Mouse (Mus musculus) kidney, embryonic 14.5 days (tissue): ENCODE results near the gene Cygb. TPM values are rescaled to one million over a fixed set of nuclear protein-coding genes. Genes with fewer than 3 reads are reported as not detected.
"Not testable (repeated sequence)": the region's sequence is repeated elsewhere in the genome, so short reads cannot be mapped to it uniquely, and the experiment has no call there.

ENCODE experiments used
- ATAC-seq: fragments of 200-750 bp; cut with Nextera tagmentation; 2 replicates; pipeline ENCODE4 v1.8.0; 2017; ENCODE audit warnings: moderate number of reproducible peaks, mild to moderate bottlenecking, moderate TSS enrichment, moderate library complexity; ENCODE audit not compliant: low FRiP score, low TSS enrichment
- H3K27ac ChIP-seq: fragments of 300-500 bp; sonication (generic); 2 replicates; pipeline ENCODE4 v1.5.1; 2014; ENCODE audit warnings: low read depth, mild to moderate bottlenecking, low read length, moderate library complexity, mixed read lengths
- H3K27me3 ChIP-seq: fragments of 300-500 bp; sonication (generic); 2 replicates; pipeline ENCODE4 v1.6.1; 2014; ENCODE audit warnings: mild to moderate bottlenecking, low read length; ENCODE audit not compliant: control insufficient read depth, insufficient read depth
- H3K36me3 ChIP-seq: fragments of 300-500 bp; sonication (generic); 2 replicates; pipeline ENCODE4 v1.6.1; 2014; ENCODE audit warnings: low read length, mixed read lengths; ENCODE audit not compliant: control insufficient read depth, insufficient read depth
- H3K4me1 ChIP-seq: fragments of 300-500 bp; sonication (generic); 2 replicates; pipeline ENCODE4 v1.6.1; 2014; ENCODE audit warnings: low read length, mixed read lengths; ENCODE audit not compliant: control insufficient read depth, insufficient read depth
- H3K4me2 ChIP-seq: fragments of 300-500 bp; sonication (generic); replicated peaks from 2 replicates; pipeline ENCODE4 v1.6.1; 2014; ENCODE audit warnings: low read depth, mild to moderate bottlenecking, low read length
- H3K4me3 ChIP-seq: fragments of 300-500 bp; sonication (generic); 2 replicates; pipeline ENCODE4 v1.5.1; 2014; ENCODE audit warnings: mild to moderate bottlenecking, low read length
- H3K9ac ChIP-seq: fragments of 300-500 bp; sonication (generic); 2 replicates; pipeline ENCODE4 v1.6.1; 2014; ENCODE audit warnings: low read depth, mild to moderate bottlenecking, low read length, moderate library complexity
- H3K9me3 ChIP-seq: fragments of 300-500 bp; sonication (generic); 2 replicates; pipeline ENCODE4 v1.6.1; 2016; ENCODE audit warnings: low read length; ENCODE audit not compliant: control insufficient read depth
- WGBS: fragments of 180-500 bp; shearing (Covaris S2); extraction: QIAGEN DNeasy Blood & Tissue Kit; methylation state at CpG from one replicate; pipeline ENCODE4 v1.1.7; 2014; 5-methylcytosine and 5-hydroxymethylcytosine counted together
- polyA plus RNA-seq: library from polyadenylated mRNA; unstranded; fragments of >200 nt; fragmentation: Nextera tagmentation; extraction: Ambion mirVana; gene quantifications from 2 replicates; pipeline ENCODE4 v1.2.1, GENCODE M21; 2014

Gene Cygb
- polyA plus RNA-seq, 1 experiment from 2014 or later, result 11.3 TPM

GRCm38 (mm10) chr11:116670386-116670785, 16.3 kb upstream of the Cygb start:
- Histone ChIP-seq H3K4me2 (no peak overlapping the region), H3K27ac (no peak overlapping the region), H3K27me3 (no peaks in the 10 kb centered on the region), H3K4me1 (peaks cover 28% of the 10 kb centered on the region), H3K9me3 (no peaks in the 10 kb centered on the region), H3K9ac (no peak overlapping the region), H3K36me3 (peaks cover 28% of the 10 kb centered on the region), H3K4me3 (no peak overlapping the region)
- 83% methylated on average over 7 of the region's 7 CpGs for WGBS
- ATAC-seq, result no peak

- no peak for ATAC-seq
- no peak overlapping the region for H3K4me3 ChIP-seq
- no peak overlapping the region for H3K9ac ChIP-seq
- WGBS, result 48% methylated on average over 13 of the region's 13 CpGs
- H3K4me2 ChIP-seq, result no peak overlapping the region
- H3K27me3 ChIP-seq, result no peaks in the 10 kb centered on the region
- peaks cover 28% of the 10 kb centered on the region for H3K4me1 ChIP-seq
- no peak overlapping the region for H3K27ac ChIP-seq
- no peaks in the 10 kb centered on the region for H3K9me3 ChIP-seq
- peaks cover 23% of the 10 kb centered on the region for H3K36me3 ChIP-seq
Observed at GRCm38 (mm10) chr11:116669787-116670365, 15.8 kb upstream of the Cygb start.

GRCm38 (mm10) chr11:116669316-116669715, 15.2 kb upstream of the Cygb start:
- Histone ChIP-seq H3K9me3 (no peaks in the 10 kb centered on the region), H3K27ac (no peak overlapping the region), H3K4me2 (no peak overlapping the region), H3K4me1 (peaks cover 24% of the 10 kb centered on the region), H3K27me3 (no peaks in the 10 kb centered on the region), H3K4me3 (no peak overlapping the region), H3K9ac (no peak overlapping the region), H3K36me3 (peaks cover 18% of the 10 kb centered on the region)
- no peak for ATAC-seq
- WGBS, result 4% methylated on average over 5 of the region's 5 CpGs

GRCm38 (mm10) chr11:116668839-116669238, 14.7 kb upstream of the Cygb start:
- H3K27me3 ChIP-seq, result no peaks in the 10 kb centered on the region
- H3K4me3 ChIP-seq, result no peak overlapping the region; the same call in 1 of the 2 replicates
- 19% methylated on average over 7 of the region's 7 CpGs for WGBS
- H3K27ac ChIP-seq, result no peak overlapping the region
- peaks cover 13% of the 10 kb centered on the region for H3K36me3 ChIP-seq
- no peaks in the 10 kb centered on the region for H3K9me3 ChIP-seq
- H3K4me1 ChIP-seq, result peaks cover 24% of the 10 kb centered on the region
- ATAC-seq, result no peak
- H3K4me2 ChIP-seq, result no peak overlapping the region
- no peak overlapping the region for H3K9ac ChIP-seq

GRCm38 (mm10) chr11:116668381-116668825, 14.3 kb upstream of the Cygb start:
- WGBS, result 73% methylated on average over 10 of the region's 10 CpGs
- no peak overlapping the region for H3K4me2 ChIP-seq
- no peak overlapping the region for H3K9ac ChIP-seq
- no peak overlapping the region for H3K4me3 ChIP-seq
- no peaks in the 10 kb centered on the region for H3K9me3 ChIP-seq
- ATAC-seq, result no peak
- H3K27me3 ChIP-seq, result no peaks in the 10 kb centered on the region
- H3K4me1 ChIP-seq, result peaks cover 24% of the 10 kb centered on the region
- peaks cover 8% of the 10 kb centered on the region for H3K36me3 ChIP-seq
- H3K27ac ChIP-seq, result no peak overlapping the region

- peaks cover 23% of the 10 kb centered on the region for H3K4me1 ChIP-seq
- no peaks in the 10 kb centered on the region for H3K27me3 ChIP-seq
- 85% methylated on average over 8 of the region's 8 CpGs for WGBS
- no peak for ATAC-seq
- H3K4me3 ChIP-seq, result no peak overlapping the region
- no peak overlapping the region for H3K4me2 ChIP-seq
- peaks cover 4% of the 10 kb centered on the region for H3K36me3 ChIP-seq
- no peak overlapping the region for H3K9ac ChIP-seq
- no peak overlapping the region for H3K27ac ChIP-seq
- no peaks in the 10 kb centered on the region for H3K9me3 ChIP-seq
Observed at GRCm38 (mm10) chr11:116667930-116668329, 13.8 kb upstream of the Cygb start.

GRCm38 (mm10) chr11:116667012-116667411, 12.9 kb upstream of the Cygb start:
- H3K4me1 ChIP-seq, result peaks cover 22% of the 10 kb centered on the region
- 66% methylated on average over 3 of the region's 5 CpGs for WGBS
- H3K4me2 ChIP-seq, H3K36me3 ChIP-seq, H3K4me3 ChIP-seq, H3K9me3 ChIP-seq, H3K9ac ChIP-seq, H3K27me3 ChIP-seq, ATAC-seq, H3K27ac ChIP-seq: not testable (repeated sequence)

- no peak for ATAC-seq
- Histone ChIP-seq H3K9ac (no peak overlapping the region), H3K27me3 (no peaks in the 10 kb centered on the region), H3K27ac (no peak overlapping the region), H3K4me3 (no peak overlapping the region), H3K36me3 (no peaks in the 10 kb centered on the region), H3K4me1 (peaks cover 27% of the 10 kb centered on the region), H3K9me3 (no peaks in the 10 kb centered on the region), H3K4me2 (no peak overlapping the region)
- 69% methylated on average over 9 of the region's 9 CpGs for WGBS
Observed at GRCm38 (mm10) chr11:116666566-116666965, 12.5 kb upstream of the Cygb start.

- H3K9ac ChIP-seq, result no peak overlapping the region
- no peak for ATAC-seq
- no peak overlapping the region for H3K4me3 ChIP-seq
- H3K27me3 ChIP-seq, result no peaks in the 10 kb centered on the region
- WGBS, result 72% methylated on average over 10 of the region's 10 CpGs
- H3K4me2 ChIP-seq, result no peak overlapping the region
- no peak overlapping the region for H3K27ac ChIP-seq
- no peaks in the 10 kb centered on the region for H3K36me3 ChIP-seq
- H3K4me1 ChIP-seq, result peaks cover 31% of the 10 kb centered on the region
- H3K9me3 ChIP-seq, result no peaks in the 10 kb centered on the region
Observed at GRCm38 (mm10) chr11:116665289-116665688, 11.2 kb upstream of the Cygb start.
